Mouse (Mus musculus) CD4-positive, CD25-positive, alpha-beta regulatory T cell, adult 9 weeks (primary cell): ENCODE results near the gene Erich2. TPM values are rescaled to one million over a fixed set of nuclear protein-coding genes. Genes with fewer than 3 reads are reported as not detected.

Experiments
- polyA plus RNA-seq: library from polyadenylated mRNA; unstranded; fragments of 100-300 nt; shearing (Covaris generic); gene quantifications from one replicate; pipeline ENCODE4 v1.2.1, GENCODE M21; 2017

Gene Erich2
- polyA plus RNA-seq: not detected

GRCm38 (mm10) chr2:70508496-70508895, at the start of gene Erich2:
TSS of gene Erich2 (plus strand) at chr2:70508819.

GRCm38 (mm10) chr2:70552772-70553171, 44.2 kb downstream of the Erich2 start, which contains the start of gene Gad1:
TSS of gene Gad1 (plus strand) at chr2:70553072.

Other genes starting within 250 kb of the Erich2 start
- not detected for gene Sp5, start 33.9 kb upstream of the Erich2 start, polyA plus RNA-seq
- 0.15 TPM for gene Gad1, start 44.3 kb downstream of the Erich2 start, polyA plus RNA-seq
- 45.8 TPM for gene Gorasp2, start 152.8 kb downstream of the Erich2 start, polyA plus RNA-seq
- not detected for gene Gm26558, start 153.3 kb downstream of the Erich2 start, polyA plus RNA-seq